Mouse (Mus musculus): Measurements from ENCODE around the gene Ankdd1a. TPM values are rescaled to one million over a fixed set of nuclear protein-coding genes. Genes with fewer than 3 reads are reported as not detected.

Ankdd1a gene
- total and polyA plus RNA-seq, 3 experiments = not detected

DNA sequence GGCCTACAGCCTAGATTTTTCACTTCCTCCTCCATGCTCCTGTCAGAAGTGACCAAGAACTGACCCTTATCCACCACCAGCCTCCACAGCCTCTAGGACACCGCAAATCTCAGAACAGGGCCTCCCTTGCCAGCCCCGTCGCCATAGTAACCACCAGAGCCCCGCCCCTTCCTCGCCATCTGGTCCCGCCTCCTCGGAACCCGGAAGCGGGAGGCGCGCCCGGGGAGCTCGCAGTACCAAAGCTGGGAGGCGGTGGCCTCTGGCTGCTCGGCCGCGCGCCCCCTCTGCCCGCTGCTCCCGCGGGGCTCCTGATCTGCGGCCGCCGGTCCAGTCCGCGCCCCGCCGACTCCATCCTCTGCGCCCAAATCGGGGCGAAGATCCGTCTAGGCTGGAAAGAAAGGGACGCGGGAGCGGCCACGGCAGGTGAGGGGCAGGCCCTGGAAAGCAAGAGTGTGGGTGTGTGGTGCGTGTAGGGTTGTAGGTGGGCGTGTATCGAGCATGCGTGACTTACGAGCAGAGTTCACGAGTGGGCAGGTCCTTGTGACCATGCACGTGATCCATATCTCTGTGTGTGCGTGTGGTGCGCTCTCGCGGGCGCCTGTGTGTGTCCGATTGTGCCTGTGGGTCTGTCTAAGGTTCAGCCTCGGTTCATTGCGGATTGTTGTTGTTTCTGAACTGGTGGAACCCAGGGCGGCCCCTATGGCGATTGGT lies 59.1 kb downstream of the Ankdd1a start, which contains the start of gene Spg21 (continued):
- TF ChIP-seq ZC3H11A (IDR thresholded peaks at IDR 0.05; ENCODE audit: low read depth, low read length) = no peak
- no peak for TF ChIP-seq POLR2AphosphoS2 (IDR thresholded peaks at IDR 0.05; ENCODE audit: low read depth, low read length)
- TF ChIP-seq CHD2 (IDR thresholded peaks at IDR 0.05; ENCODE audit: low read length) = no peak
- TF ChIP-seq POLR2A (IDR thresholded peaks at IDR 0.05; ENCODE audit: low read depth, low read length) = peak; percentile 75
- TF ChIP-seq IRF4 (IDR thresholded peaks at IDR 0.05; ENCODE audit: low read depth, low read length) = peak; percentile 63; the same call in 1 of the 2 replicates
- TF ChIP-seq PAX5 (IDR thresholded peaks at IDR 0.05; ENCODE audit: low read length) = no peak
- TF ChIP-seq ZMIZ1 (IDR thresholded peaks at IDR 0.05; ENCODE audit: low read depth, low read length) = no peak
- peak; percentile 70; the same call in 1 of the 2 replicates for TF ChIP-seq NELFE (IDR thresholded peaks at IDR 0.05; ENCODE audit: low read depth, low read length)
- no peak for TF ChIP-seq UBTF (IDR thresholded peaks at IDR 0.05; ENCODE audit: low read depth, low read length)

DNA sequence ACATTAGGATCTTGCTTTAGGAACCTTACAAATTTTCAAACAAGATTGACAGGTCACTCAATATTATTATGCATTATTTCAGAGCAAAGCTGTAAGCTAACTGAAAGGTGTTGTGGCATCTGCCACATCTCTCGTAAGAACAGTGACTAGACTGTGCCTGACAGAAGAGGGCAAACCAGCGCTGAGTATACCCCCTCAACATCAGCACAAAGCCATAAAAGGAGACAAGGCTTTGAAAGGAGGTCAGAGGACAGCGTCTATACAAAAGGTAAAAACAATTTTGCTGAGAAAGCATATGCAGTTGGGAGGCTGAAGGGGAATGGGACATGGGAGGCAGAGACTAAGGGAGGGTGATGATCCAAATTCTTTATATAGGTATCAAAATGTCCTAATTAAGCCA lies 59.8 kb downstream of the Ankdd1a start:
- H3K9ac ChIP-seq (ENCODE audit: insufficient read depth, low read depth) = no peak overlapping the region
- in situ Hi-C loops (cut with MboI; ENCODE audit: low pct_ligation_motif_present, low pct_unique_long_range_greater_than_20kb, low sequenced_read_pairs) (no loop called here), dilution Hi-C loops (cut with MboI; ENCODE audit: extremely low pct_ligation_motif_present, extremely low pct_unique_long_range_greater_than_20kb, low sequenced_read_pairs) (no loop called here)
- H3K4me3 ChIP-seq (replicated peaks in 1 of 3; ENCODE audit: low read depth in 2 of 3, low read length in 2 of 3, poor library complexity in 1 of 3) = peak overlapping the region in 2 of 3 experiments; percentile 10 to 90
- H3K4me2 ChIP-seq (ENCODE audit: insufficient read depth, low read depth, poor library complexity, severe bottlenecking) = peak overlapping the region; percentile 30; the same call in 1 of the 2 replicates
- no peak overlapping the region for H3K27ac ChIP-seq (ENCODE audit: insufficient read depth, low read depth)
- no peaks in the 10 kb centered on the region for H3K27me3 ChIP-seq (replicated peaks)
- DNase-seq (ENCODE audit: extremely low read depth) = no peak
- H3K9me3 ChIP-seq (replicated peaks; ENCODE audit: low read length) = peaks cover under 1% of the 10 kb centered on the region
- H3K79me2 ChIP-seq (replicated peaks; ENCODE audit: control insufficient read depth, extremely low read depth, insufficient read depth, poor library complexity, severe bottlenecking) = peaks cover 10% of the 10 kb centered on the region
- TF ChIP-seq SMC3 (IDR thresholded peaks at IDR 0.05; ENCODE audit: low read depth, low read length) (no peak), MAFK (IDR thresholded peaks at IDR 0.05; ENCODE audit: insufficient replicate concordance, low read length) (0 out of 2 replicates have a peak, but pooled peaks have one; percentile 5)
- H3K4me1 ChIP-seq (ENCODE audit: control insufficient read depth in 1 of 2, insufficient read depth in 2 of 2) = peaks cover 5 to 21% of the 10 kb centered on the region in 2 experiments
- H3K36me3 ChIP-seq (replicated peaks in 1 of 2; ENCODE audit: control insufficient read depth in 1 of 2, insufficient read depth in 1 of 2, low read length in 1 of 2) = peaks cover 1 to 15% of the 10 kb centered on the region in 2 experiments

DNA sequence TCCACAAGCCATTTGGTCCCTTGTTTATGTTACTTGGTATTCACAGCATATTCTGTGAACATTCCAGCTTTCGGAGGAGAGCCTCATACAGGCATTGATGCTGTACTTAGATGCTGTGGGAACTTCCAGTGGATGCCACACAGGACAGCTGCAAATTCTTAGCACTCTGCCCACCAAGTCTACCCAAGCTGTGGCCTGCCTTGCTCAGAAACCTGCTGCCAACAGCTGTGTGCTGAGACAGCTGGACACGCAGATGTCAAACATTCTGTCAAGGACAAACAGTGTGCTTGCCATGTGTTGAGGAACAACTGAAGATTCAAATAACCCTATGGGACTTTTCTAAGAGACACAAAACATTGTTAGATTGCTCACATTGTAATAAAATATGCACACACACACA lies 61.0 kb downstream of the Ankdd1a start:
- Histone ChIP-seq H3K79me2 (replicated peaks; ENCODE audit: control insufficient read depth, extremely low read depth, insufficient read depth, poor library complexity, severe bottlenecking) (peaks cover 10% of the 10 kb centered on the region), H3K27ac (ENCODE audit: insufficient read depth, low read depth) (no peak overlapping the region), H3K4me1 (ENCODE audit: control insufficient read depth in 1 of 2, insufficient read depth in 2 of 2) (peaks cover 5 to 21% of the 10 kb centered on the region in 2 experiments), H3K27me3 (replicated peaks) (no peaks in the 10 kb centered on the region), H3K36me3 (replicated peaks in 1 of 2; ENCODE audit: control insufficient read depth in 1 of 2, insufficient read depth in 1 of 2, low read length in 1 of 2) (peaks cover 0 to 9% of the 10 kb centered on the region in 2 experiments), H3K4me2 (ENCODE audit: insufficient read depth, low read depth, poor library complexity, severe bottlenecking) (no peak overlapping the region), H3K4me3 (replicated peaks in 1 of 3; ENCODE audit: low read depth in 2 of 3, low read length in 2 of 3, poor library complexity in 1 of 3) (no peak overlapping the region), H3K9ac (ENCODE audit: insufficient read depth, low read depth) (no peak overlapping the region), H3K9me3 (replicated peaks; ENCODE audit: low read length) (no peaks in the 10 kb centered on the region)
- dilution Hi-C loops (cut with MboI; ENCODE audit: extremely low pct_ligation_motif_present, extremely low pct_unique_long_range_greater_than_20kb, low sequenced_read_pairs) = no loop called here
- no peak for DNase-seq (ENCODE audit: extremely low read depth)
- TF ChIP-seq MEF2A (IDR thresholded peaks at IDR 0.05; ENCODE audit: borderline replicate concordance, low read depth, low read length) (no peak), GABPA (IDR thresholded peaks at IDR 0.05; ENCODE audit: insufficient replicate concordance, low read depth, low read length) (no peak), USF2 (conservative IDR thresholded peaks at IDR 0.05; ENCODE audit: low read depth, low read length) (no peak), POLR2AphosphoS2 (IDR thresholded peaks at IDR 0.05; ENCODE audit: low read depth, low read length) (no peak), SIN3A (IDR thresholded peaks at IDR 0.05; ENCODE audit: low read length) (no peak), ZNF384 (IDR thresholded peaks at IDR 0.05; ENCODE audit: low read depth, low read length) (no peak), TBP (conservative IDR thresholded peaks at IDR 0.05; ENCODE audit: low read depth, low read length) (no peak), KAT2A (IDR thresholded peaks at IDR 0.05; ENCODE audit: insufficient replicate concordance, low read length) (no peak), E2F4 (IDR thresholded peaks at IDR 0.05; ENCODE audit: insufficient replicate concordance, low read depth, low read length) (no peak), ZKSCAN1 (IDR thresholded peaks at IDR 0.05; ENCODE audit: borderline replicate concordance, low read depth, low read length) (no peak), JUN (IDR thresholded peaks at IDR 0.05; ENCODE audit: insufficient read depth, low read depth, low read length) (no peak), ZC3H11A (IDR thresholded peaks at IDR 0.05; ENCODE audit: low read depth, low read length) (no peak), ELF1 (IDR thresholded peaks at IDR 0.05; ENCODE audit: low read depth, low read length) (no peak), ZMIZ1 (IDR thresholded peaks at IDR 0.05; ENCODE audit: low read depth, low read length) (no peak), NRF1 (IDR thresholded peaks at IDR 0.05; ENCODE audit: low read depth, low read length) (no peak), UBTF (IDR thresholded peaks at IDR 0.05; ENCODE audit: low read depth, low read length) (no peak), BHLHE40 (IDR thresholded peaks at IDR 0.05; ENCODE audit: low read depth, low read length) (no peak)
- in situ Hi-C loops (cut with MboI; ENCODE audit: low pct_ligation_motif_present, low pct_unique_long_range_greater_than_20kb, low sequenced_read_pairs) = no loop called here

All from CH12.LX (cell line).